Mouse (Mus musculus): ENCODE data around the gene Slc15a1.

DNA sequence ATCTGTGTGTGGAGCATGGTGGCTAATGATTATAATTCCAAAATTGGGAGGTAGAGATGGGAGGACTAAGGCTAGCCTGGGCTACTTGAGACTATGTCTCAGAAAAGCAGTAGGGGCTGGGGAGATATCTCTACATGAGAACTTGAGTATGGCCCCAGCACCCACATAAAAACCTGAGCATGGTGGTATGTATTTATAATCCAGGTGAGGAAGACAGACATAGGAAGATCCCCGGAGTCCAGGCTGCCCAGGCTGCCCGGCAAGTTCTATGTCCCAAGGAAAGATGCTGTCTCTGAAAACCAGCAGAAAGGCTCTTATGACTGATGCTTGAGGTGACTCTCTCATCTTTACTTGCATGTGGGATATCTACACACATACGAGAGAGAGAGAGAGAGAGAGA is 68.6 kb downstream of the Slc15a1 start:
- no peak for TF ChIP-seq CTCF (IDR thresholded peaks at IDR 0.05; ENCODE audit: borderline replicate concordance, extremely low read depth, insufficient read depth, insufficient read length)
- TF ChIP-seq POLR2A (IDR thresholded peaks at IDR 0.05; ENCODE audit: borderline replicate concordance, extremely low read depth, insufficient read depth, insufficient read length, poor library complexity, severe bottlenecking): no peak

Data from brain, embryonic 14.5 days (tissue).